Mouse (Mus musculus): ENCODE data around the gene Naa80.

DNA sequence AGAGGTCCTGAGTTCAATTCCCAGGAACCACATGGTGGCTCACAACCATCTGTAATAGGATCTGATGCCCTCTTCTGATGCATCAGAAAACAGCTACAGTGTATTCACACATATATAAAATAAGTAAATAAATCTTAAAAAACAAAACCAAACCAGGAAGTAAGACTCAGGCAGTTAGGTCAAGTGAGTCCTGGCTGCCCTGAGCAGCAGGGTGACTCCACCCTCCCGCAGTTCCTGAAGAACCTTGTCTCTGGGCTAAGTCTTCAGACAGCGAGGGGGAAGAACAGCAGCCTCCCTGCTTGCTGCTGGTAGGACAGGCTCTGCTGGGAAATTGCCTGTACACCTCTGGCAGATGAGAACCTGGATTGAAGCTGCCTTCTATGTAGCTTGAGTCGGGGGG, 22.3 kb upstream of the Naa80 start:
- TF ChIP-seq CTCF (IDR thresholded peaks at IDR 0.05; ENCODE audit: borderline replicate concordance, insufficient read depth, low read length) (no peak), POLR2A (IDR thresholded peaks at IDR 0.05; ENCODE audit: low read depth, low read length) (no peak)

Measured in embryonic fibroblast, embryonic 13.5 days (primary cell).